ENCODE assay signal across 26 mouse cellular contexts in the genomic region with DNA sequence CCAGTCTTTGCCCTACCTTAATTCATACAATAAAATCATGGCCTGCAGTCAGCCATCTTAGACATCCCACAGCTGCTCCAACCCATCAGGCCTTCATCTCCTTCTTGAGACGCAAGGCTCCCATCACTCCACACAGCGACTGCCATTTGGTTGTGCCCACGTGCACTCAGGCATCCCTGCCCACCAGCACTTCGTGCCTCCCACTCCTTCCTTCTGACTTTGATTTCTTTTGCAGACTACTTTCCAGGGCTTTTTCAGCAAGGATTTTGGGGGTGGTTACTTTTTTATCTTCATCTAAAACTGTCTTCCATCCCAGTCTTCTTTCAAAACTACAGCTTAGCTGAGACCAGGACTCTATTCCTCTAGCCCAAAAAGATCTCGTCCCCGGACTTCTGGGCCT. TPM values are rescaled to one million over a fixed set of nuclear protein-coding genes. Genes with fewer than 3 reads are reported as not detected.
DNase-seq lines count a peak whose midpoint lies in the region; TF ChIP-seq lines count a peak whose summit lies in the region.
"Had no signal": no experiment of that assay in that cellular context is flagged by ENCODE, and none has a peak within 500 bp of the region (broad histone marks: within the 10 kb centered on the region; RNA-seq: fewer than 3 reads in every experiment).

No protein-coding gene starts in this region.

- peak overlapping the region; percentile 93; the same call in 1 of the 2 replicates for H3K27ac ChIP-seq in cerebellum, adult 2 months (ENCODE audit: insufficient read depth, low read length)
- H3K27ac ChIP-seq: embryonic facial prominence, embryonic 15.5 days; gastrocnemius, adult 2 months; heart, embryonic 15.5 days; hindbrain, embryonic 13.5 days; kidney, embryonic 15.5 days; liver, embryonic 14.5 days had no signal

- no peak overlapping the region for H3K4me3 ChIP-seq in cerebellum, adult 2 months (replicated peaks; ENCODE audit: insufficient read depth, low read depth, low read length)
- H3K4me3 ChIP-seq: embryonic facial prominence, embryonic 15.5 days; gastrocnemius, adult 2 months; heart, embryonic 15.5 days; hindbrain, embryonic 13.5 days; kidney, embryonic 15.5 days; megakaryocyte, embryonic 14.5 days had no signal

- H3K27me3 ChIP-seq in cerebellum, adult 2 months (ENCODE audit: control insufficient read depth, insufficient read depth, low read length), result no peaks in the 10 kb centered on the region
- H3K27me3 ChIP-seq: heart, embryonic 15.5 days had no signal

- 63% methylated on average over 6 of the region's 6 CpGs for WGBS in cerebellum, adult 2 months

- TF ChIP-seq CTCF in cerebellum, adult 2 months (IDR thresholded peaks at IDR 0.05; ENCODE audit: borderline replicate concordance, insufficient read depth, low read depth, low read length), result no peak

- no peak for TF ChIP-seq POLR2A in cerebellum, adult 2 months (IDR thresholded peaks at IDR 0.05; ENCODE audit: borderline replicate concordance, insufficient read depth, low read length)

- intact Hi-C loops in left cerebral cortex, postnatal 4 days (cut with DNase I), result no loop called here

- H3K4me1 ChIP-seq in cerebellum, adult 2 months (ENCODE audit: control insufficient read depth, insufficient read depth, low read length), result peaks cover 70% of the 10 kb centered on the region
- H3K4me1 ChIP-seq: embryonic facial prominence, embryonic 15.5 days; kidney, embryonic 15.5 days had no signal

- peak in 1 of 2 experiments; percentile 20 for DNase-seq in cerebellum, adult 2 months
- DNase-seq in cerebellum, postnatal 10 days, result no peak
- DNase-seq in left cerebral cortex, adult 11 months (ENCODE audit: low spot score), result peak; percentile 62
- DNase-seq in left cerebral cortex, postnatal 4 days, result no peak
- DNase-seq in brain, adult 2 months (ENCODE audit: low read depth, low spot score), result peak; percentile 92
- DNase-seq in right cerebral cortex, postnatal 10 days (ENCODE audit: low spot score in 2 of 2), result peak; percentile 74 to 80
- DNase-seq in lung, postnatal 36 days, result no peak
- DNase-seq in gastrocnemius, postnatal 4 days (ENCODE audit: low spot score in 2 of 2), result no peak
- DNase-seq: adrenal gland, adult 8-10 months; cerebellum, adult 8-10 months; gastrocnemius, adult 2 months; kidney, adult 11 months; layer of hippocampus, postnatal 36 days; lung, embryonic 14.5 days; thymus, adult 2 months; thymus, postnatal 4 days had no signal

RNA-seq across cellular contexts. Expression of gene Zfyve28, which starts 11.5 kb away (rescaled TPM):
- 62.9 and 69.5 TPM in 2 replicates for polyA plus RNA-seq in cerebellum, adult 2 months (2012; rRNA removed)
- total RNA-seq in left cerebral cortex, postnatal 4 days (2021), result 10 to 100 TPM; 18.7 to 19.9 TPM
- 1 to 10 TPM; 2.8 to 2.9 TPM for total RNA-seq in gastrocnemius, postnatal 4 days (2021)

RNA-seq across cellular contexts. Expression of gene Cfap99, which starts 11.7 kb away (rescaled TPM):
- 1.4 and 1.7 TPM in 2 replicates for polyA plus RNA-seq in cerebellum, adult 2 months (2012; rRNA removed)
- total RNA-seq in left cerebral cortex, postnatal 4 days (2021), result under 1 TPM; 0.30 to 0.38 TPM
- under 1 TPM; 0.16 to 0.17 TPM for total RNA-seq in gastrocnemius, postnatal 4 days (2021)
- total RNA-seq: gastrocnemius, adult 2 months; heart, postnatal 36 days had no signal
- polyA plus RNA-seq: activated CD4-positive, CD25-positive, alpha-beta regulatory T cell, adult 4 months; kidney, embryonic 15.5 days; large intestine, adult 2 months; liver, embryonic 14.5 days; lung, embryonic 14.5 days; stomach, embryonic 14.5 days; thymus, adult 2 months had no signal

RNA-seq across cellular contexts. Expression of gene Rnf4, which starts 59.3 kb away (rescaled TPM):
- polyA plus RNA-seq in cerebellum, adult 2 months (2012; rRNA removed), result 77.5 and 80.0 TPM in 2 replicates
- 100 to 1,000 TPM; 102 to 103 TPM for total RNA-seq in left cerebral cortex, postnatal 4 days (2021)
- 10 to 100 TPM; 63.2 to 66.1 TPM for total RNA-seq in gastrocnemius, postnatal 4 days (2021)

Comparison
In these comparisons a context has a peak if more than half of its experiments do, and no peak if none do; other contexts are left out.
1. DNase-seq: peak in left cerebral cortex, adult 11 months (single experiment), brain, adult 2 months (single experiment) and right cerebral cortex, postnatal 10 days (2 of 2); none in cerebellum, postnatal 10 days (0 of 2), left cerebral cortex, postnatal 4 days (single experiment), lung, postnatal 36 days (single experiment) and gastrocnemius, postnatal 4 days (0 of 2).
2. RNA of gene Zfyve28, which starts 11.5 kb away (total RNA-seq): 18.7 to 19.9 TPM in left cerebral cortex, postnatal 4 days; 2.8 to 2.9 TPM in gastrocnemius, postnatal 4 days; every median in the first group is over 4 times any median in the second.